ENCODE assay signal across 8 mouse cellular contexts in genomic region chr2:175141118-175141992, GRCm38 (mm10). TPM values are rescaled to one million over a fixed set of nuclear protein-coding genes. Genes with fewer than 3 reads are reported as not detected.
DNase-seq lines count a peak whose midpoint lies in the region; ATAC-seq lines count a peak whose summit lies in the region.
"Not testable (repeated sequence)": the region's sequence is repeated elsewhere in the genome, so short reads cannot be mapped to it uniquely, and the experiment has no call there.

No protein-coding gene starts in this region.

- DNase-seq in adrenal gland, postnatal 36 days: peak; percentile 35 to 54
- DNase-seq in embryonic facial prominence, embryonic 11.5 days (ENCODE audit: low spot score): not testable (repeated sequence)
- peak; percentile 97 for DNase-seq in heart, adult 11 months
- peak; percentile 20 to 31 for DNase-seq in layer of hippocampus, postnatal 36 days
- peak; percentile 31 for DNase-seq in urinary bladder, adult 2 months (ENCODE audit: low spot score)

- ATAC-seq in embryonic facial prominence, embryonic 11.5 days (replicated peaks; ENCODE audit: insufficient number of reproducible peaks, low FRiP score, low TSS enrichment, low read depth); hindbrain, embryonic 16.5 days; lung, embryonic 16.5 days (ENCODE audit: low read depth); neural tube, embryonic 15.5 days (ENCODE audit: low FRiP score): not testable (repeated sequence)

- not testable (repeated sequence) for H3K9ac ChIP-seq in embryonic facial prominence, embryonic 11.5 days (replicated peaks; ENCODE audit: low read length)
- H3K9ac ChIP-seq in hindbrain, embryonic 16.5 days (ENCODE audit: low read depth, low read length): peak overlapping the region; percentile 56
- H3K9ac ChIP-seq in lung, embryonic 16.5 days (ENCODE audit: low read length): peak overlapping the region; percentile 53; the same call in 1 of the 2 replicates
- peak overlapping the region; percentile 32; the same call in 1 of the 2 replicates for H3K9ac ChIP-seq in neural tube, embryonic 15.5 days (replicated peaks)

- H3K9me3 ChIP-seq in embryonic facial prominence, embryonic 11.5 days (replicated peaks; ENCODE audit: control insufficient read depth, low read length); hindbrain, embryonic 16.5 days (ENCODE audit: control insufficient read depth, low read length); lung, embryonic 16.5 days (ENCODE audit: control insufficient read depth, low read length); neural tube, embryonic 15.5 days (replicated peaks): not testable (repeated sequence)

- H3K4me1 ChIP-seq in embryonic facial prominence, embryonic 11.5 days (ENCODE audit: control insufficient read depth, insufficient read depth, low read length); hindbrain, embryonic 16.5 days (ENCODE audit: control insufficient read depth, insufficient read depth, low read depth, low read length); lung, embryonic 16.5 days (replicated peaks; ENCODE audit: control insufficient read depth, insufficient read depth, low read length); neural tube, embryonic 15.5 days: not testable (repeated sequence)

- not testable (repeated sequence) for H3K4me2 ChIP-seq in embryonic facial prominence, embryonic 11.5 days (ENCODE audit: low read depth, low read length)
- H3K4me2 ChIP-seq in hindbrain, embryonic 16.5 days (ENCODE audit: low read length): peak overlapping the region; percentile 31
- H3K4me2 ChIP-seq in lung, embryonic 16.5 days (ENCODE audit: low read depth, low read length): peak overlapping the region; percentile 35
- H3K4me2 ChIP-seq in neural tube, embryonic 15.5 days: peak overlapping the region; percentile 51

- not testable (repeated sequence) for H3K27me3 ChIP-seq in embryonic facial prominence, embryonic 11.5 days (ENCODE audit: control insufficient read depth, insufficient read depth, low read length); hindbrain, embryonic 16.5 days (replicated peaks; ENCODE audit: control insufficient read depth, insufficient read depth, low read length); lung, embryonic 16.5 days (ENCODE audit: control insufficient read depth, insufficient read depth, low read depth, low read length); neural tube, embryonic 15.5 days (replicated peaks)

- H3K27ac ChIP-seq in embryonic facial prominence, embryonic 11.5 days (replicated peaks; ENCODE audit: low read depth, low read length); hindbrain, embryonic 16.5 days (ENCODE audit: low read depth, low read length); lung, embryonic 16.5 days (ENCODE audit: low read length); neural tube, embryonic 15.5 days (replicated peaks): not testable (repeated sequence)

- peak overlapping the region; percentile 37 for H3K4me3 ChIP-seq in embryonic facial prominence, embryonic 11.5 days (ENCODE audit: low read depth, low read length)
- H3K4me3 ChIP-seq in hindbrain, embryonic 16.5 days (ENCODE audit: low read length): peak overlapping the region; percentile 40
- H3K4me3 ChIP-seq in lung, embryonic 16.5 days (ENCODE audit: low read length): peak overlapping the region; percentile 52
- H3K4me3 ChIP-seq in neural tube, embryonic 15.5 days (replicated peaks): peak overlapping the region; percentile 46

- 8% methylated on average over 20 of the region's 25 CpGs for WGBS in embryonic facial prominence, embryonic 11.5 days
- WGBS in hindbrain, embryonic 16.5 days: 4% methylated on average over 20 of the region's 25 CpGs
- under 1% methylated on average over 22 of the region's 25 CpGs for WGBS in lung, embryonic 16.5 days
- 5% methylated on average over 25 of the region's 25 CpGs for WGBS in neural tube, embryonic 15.5 days

- H3K36me3 ChIP-seq in embryonic facial prominence, embryonic 11.5 days (replicated peaks; ENCODE audit: control insufficient read depth, insufficient read depth, low read depth, low read length); hindbrain, embryonic 16.5 days (ENCODE audit: control insufficient read depth, insufficient read depth, low read length); lung, embryonic 16.5 days (ENCODE audit: control insufficient read depth, insufficient read depth, low read length); neural tube, embryonic 15.5 days: not testable (repeated sequence)

RNA-seq across cellular contexts. Expression of gene Gm14399, which starts 0.5 kb away (rescaled TPM):
- total RNA-seq in adrenal gland, postnatal 36 days (2021): 10 to 100 TPM; 13.8 to 23.0 TPM
- polyA plus RNA-seq in embryonic facial prominence, embryonic 11.5 days (2014; fragmentation: Nextera tagmentation; extraction: Ambion mirVana): 5.6 and 6.3 TPM in 2 replicates
- polyA plus RNA-seq in hindbrain, embryonic 16.5 days (2015; fragmentation: Nextera tagmentation; extraction: Ambion mirVana): 4.7 and 5.3 TPM in 2 replicates
- 10 to 100 TPM; 23.3 to 25.3 TPM for total RNA-seq in layer of hippocampus, postnatal 36 days (2021)
- polyA plus RNA-seq in lung, embryonic 16.5 days (2015; fragmentation: Nextera tagmentation; extraction: Ambion mirVana): 5.3 and 6.0 TPM in 2 replicates
- 4.3 and 6.4 TPM in 2 replicates for polyA plus RNA-seq in neural tube, embryonic 15.5 days (2015; fragmentation: Nextera tagmentation; extraction: Ambion mirVana)
- 9.5 and 11.4 TPM in 2 replicates for polyA plus RNA-seq in urinary bladder, adult 2 months (2012; rRNA removed)

RNA-seq across cellular contexts. Expression of gene Gm14443, which starts 34.3 kb away (rescaled TPM):
- 1 to 10 TPM; 1.7 to 2.3 TPM for total RNA-seq in adrenal gland, postnatal 36 days (2021)
- polyA plus RNA-seq in embryonic facial prominence, embryonic 11.5 days (2014; fragmentation: Nextera tagmentation; extraction: Ambion mirVana): 1.3 TPM in 2 replicates
- polyA plus RNA-seq in hindbrain, embryonic 16.5 days (2015; fragmentation: Nextera tagmentation; extraction: Ambion mirVana): 0.99 and 1.1 TPM in 2 replicates
- total RNA-seq in layer of hippocampus, postnatal 36 days (2021): 1 to 10 TPM; 5.9 to 8.9 TPM
- 0.63 and 0.65 TPM in 2 replicates for polyA plus RNA-seq in lung, embryonic 16.5 days (2015; fragmentation: Nextera tagmentation; extraction: Ambion mirVana)
- polyA plus RNA-seq in neural tube, embryonic 15.5 days (2015; fragmentation: Nextera tagmentation; extraction: Ambion mirVana): 1.2 and 1.4 TPM in 2 replicates
- polyA plus RNA-seq in urinary bladder, adult 2 months (2012; rRNA removed): 1.2 and 1.4 TPM in 2 replicates
